Mouse (Mus musculus): ENCODE measurements around the gene Enox1.

DNA sequence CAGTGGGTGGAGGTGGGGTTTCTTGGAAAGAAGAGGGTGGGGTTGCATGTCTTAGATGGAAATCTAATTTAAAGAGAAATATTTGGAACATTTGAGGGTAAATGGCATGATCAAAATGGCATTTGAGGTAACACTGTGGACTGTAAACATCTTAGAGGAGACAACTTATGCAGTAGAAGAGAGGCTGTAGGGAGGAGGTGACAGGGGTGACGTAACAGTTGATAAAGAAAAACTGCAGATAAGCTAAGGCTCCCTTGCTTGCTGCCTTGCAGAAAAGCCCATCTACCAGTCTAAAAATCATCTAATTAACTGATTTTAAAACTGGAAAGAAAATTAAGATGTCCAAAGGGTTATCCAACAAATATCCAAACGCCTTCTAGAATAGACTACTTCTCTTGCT is 123.9 kb downstream of the Enox1 start:
- TF ChIP-seq CTCF (IDR thresholded peaks at IDR 0.05) (no peak), POLR2A (IDR thresholded peaks at IDR 0.05; ENCODE audit: insufficient read depth, low read depth, low read length) (no peak)
